Mouse (Mus musculus) cerebellum, adult 2 months (tissue): ENCODE measurements around the gene Fen1.

Experiments used
- CTCF ChIP-seq: fragments of 200-500 bp; IDR thresholded peaks from 2 replicates; pipeline ENCODE4 v1.5.1; 2011; ENCODE audit warnings: low read depth, mild to moderate bottlenecking, control low read depth, low read length, moderate library complexity, borderline replicate concordance; ENCODE audit not compliant: insufficient read depth
- POLR2A ChIP-seq: fragments of 200-500 bp; IDR thresholded peaks from 2 replicates; pipeline ENCODE4 v1.6.1; 2011; ENCODE audit warnings: low read length, control low read depth, borderline replicate concordance; ENCODE audit not compliant: insufficient read depth

GRCm38 (mm10) chr19:10167112-10167511 lies 36.9 kb downstream of the Fen1 start:
- TF ChIP-seq POLR2A (no peak), CTCF (no peak)
